In the genomic region with DNA sequence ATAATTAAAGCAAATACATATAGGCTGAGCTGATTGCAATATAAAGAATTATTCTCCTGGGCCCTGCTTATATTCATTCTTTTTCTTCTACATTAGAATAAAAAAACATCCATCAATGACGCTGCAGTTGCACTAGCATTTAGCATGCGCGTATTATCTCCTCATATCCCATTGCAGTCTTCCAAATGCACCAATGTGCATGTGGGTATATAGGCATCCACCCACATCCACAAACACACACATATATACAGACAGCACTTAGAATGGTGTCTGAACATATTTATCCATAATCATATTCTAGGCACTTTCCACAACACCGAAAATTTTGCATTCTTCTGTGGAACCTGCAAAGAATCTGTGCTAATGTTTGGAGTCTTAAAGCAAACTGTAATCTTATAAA, we compare ENCODE assay signal across 19 mouse cellular contexts.
DNase-seq lines count a peak whose midpoint lies in the region; ATAC-seq lines count a peak whose summit lies in the region.
"Had no signal": no experiment of that assay in that cellular context is flagged by ENCODE, and none has a peak within 500 bp of the region (broad histone marks: within the 10 kb centered on the region; RNA-seq: fewer than 3 reads in every experiment).

No protein-coding gene starts in this region.

- DNase-seq in hindbrain, embryonic 14.5 days (ENCODE audit: low spot score): peak; percentile 48
- DNase-seq in midbrain, embryonic 14.5 days: peak; percentile 40
- no peak for DNase-seq in cerebellum, adult 18-20 months
- DNase-seq in thymus, postnatal 10 days (ENCODE audit: low spot score in 2 of 2): no peak
- DNase-seq in cerebellum, adult 9-11 months: no peak
- DNase-seq: cerebellum, adult 11 months; heart, postnatal 36 days; liver, embryonic 13.5 days; thymus, postnatal 25 days had no signal

- no peak overlapping the region for H3K4me3 ChIP-seq in forebrain, embryonic 15.5 days
- H3K4me3 ChIP-seq in hindbrain, embryonic 14.5 days (replicated peaks; ENCODE audit: low read length): no peak overlapping the region
- no peak overlapping the region for H3K4me3 ChIP-seq in midbrain, embryonic 14.5 days (replicated peaks; ENCODE audit: low read depth, low read length)
- no peak overlapping the region for H3K4me3 ChIP-seq in heart, embryonic 11.5 days (ENCODE audit: low read depth, low read length)
- H3K4me3 ChIP-seq: embryonic facial prominence, embryonic 10.5 days; erythroblast, embryonic 14.5 days; heart, embryonic 13.5 days; layer of hippocampus, adult 2 months; left cerebral cortex, adult 2 months; liver, embryonic 13.5 days; lung, embryonic 15.5 days; myocyte had no signal

- H3K36me3 ChIP-seq in forebrain, embryonic 15.5 days: no peaks in the 10 kb centered on the region
- H3K36me3 ChIP-seq in hindbrain, embryonic 14.5 days (replicated peaks; ENCODE audit: control insufficient read depth, insufficient read depth): no peaks in the 10 kb centered on the region
- H3K36me3 ChIP-seq in midbrain, embryonic 14.5 days (ENCODE audit: control insufficient read depth, insufficient read depth, low read length): no peaks in the 10 kb centered on the region
- no peaks in the 10 kb centered on the region for H3K36me3 ChIP-seq in heart, embryonic 11.5 days (ENCODE audit: control insufficient read depth, insufficient read depth, low read length)
- H3K36me3 ChIP-seq: embryonic facial prominence, embryonic 10.5 days; heart, embryonic 13.5 days; liver, embryonic 13.5 days; lung, embryonic 15.5 days had no signal

- peaks cover 36% of the 10 kb centered on the region for H3K4me1 ChIP-seq in forebrain, embryonic 15.5 days
- H3K4me1 ChIP-seq in hindbrain, embryonic 14.5 days (replicated peaks; ENCODE audit: control insufficient read depth, insufficient read depth, low read length): peaks cover 30% of the 10 kb centered on the region
- peaks cover 38% of the 10 kb centered on the region for H3K4me1 ChIP-seq in midbrain, embryonic 14.5 days (ENCODE audit: control insufficient read depth, insufficient read depth, low read length)
- H3K4me1 ChIP-seq in heart, embryonic 11.5 days (ENCODE audit: control insufficient read depth, insufficient read depth, low read length): no peaks in the 10 kb centered on the region
- H3K4me1 ChIP-seq: liver, embryonic 13.5 days had no signal

- no peak overlapping the region for H3K4me2 ChIP-seq in forebrain, embryonic 15.5 days (replicated peaks)
- H3K4me2 ChIP-seq in hindbrain, embryonic 14.5 days (replicated peaks): no peak overlapping the region
- peak overlapping the region; percentile 26; the same call in 1 of the 2 replicates for H3K4me2 ChIP-seq in midbrain, embryonic 14.5 days (ENCODE audit: low read length)
- H3K4me2 ChIP-seq in heart, embryonic 11.5 days: no peak overlapping the region
- H3K4me2 ChIP-seq: heart, embryonic 13.5 days; liver, embryonic 13.5 days; lung, embryonic 15.5 days had no signal

- no peaks in the 10 kb centered on the region for H3K9me3 ChIP-seq in forebrain, embryonic 15.5 days
- H3K9me3 ChIP-seq in hindbrain, embryonic 14.5 days (ENCODE audit: control insufficient read depth, low read length): no peaks in the 10 kb centered on the region
- no peaks in the 10 kb centered on the region for H3K9me3 ChIP-seq in midbrain, embryonic 14.5 days (ENCODE audit: control insufficient read depth, low read length)
- H3K9me3 ChIP-seq in heart, embryonic 11.5 days (replicated peaks; ENCODE audit: control insufficient read depth, low read length): no peaks in the 10 kb centered on the region
- H3K9me3 ChIP-seq: embryonic facial prominence, embryonic 10.5 days; heart, embryonic 13.5 days; liver, embryonic 13.5 days; lung, embryonic 15.5 days had no signal

- no peak overlapping the region for H3K9ac ChIP-seq in forebrain, embryonic 15.5 days (replicated peaks)
- H3K9ac ChIP-seq in hindbrain, embryonic 14.5 days: no peak overlapping the region
- no peak overlapping the region for H3K9ac ChIP-seq in midbrain, embryonic 14.5 days (replicated peaks; ENCODE audit: low read length)
- H3K9ac ChIP-seq in heart, embryonic 11.5 days (ENCODE audit: low read depth, low read length): no peak overlapping the region
- H3K9ac ChIP-seq: heart, embryonic 13.5 days; liver, embryonic 13.5 days; lung, embryonic 15.5 days had no signal

- 65% methylated on average over 4 of the region's 4 CpGs for WGBS in forebrain, embryonic 15.5 days
- 35% methylated on average over 4 of the region's 4 CpGs for WGBS in hindbrain, embryonic 14.5 days
- WGBS in midbrain, embryonic 14.5 days: 56% methylated on average over 4 of the region's 4 CpGs
- WGBS in heart, embryonic 11.5 days (ENCODE audit: insufficient replicate concordance): 84% methylated on average over 4 of the region's 4 CpGs

- peak; percentile 18; the same call in 1 of the 2 replicates for ATAC-seq in forebrain, embryonic 15.5 days (replicated peaks)
- ATAC-seq in hindbrain, embryonic 14.5 days (ENCODE audit: low FRiP score): peak; percentile 19; the same call in 1 of the 2 replicates
- ATAC-seq in midbrain, embryonic 14.5 days (ENCODE audit: low FRiP score, low TSS enrichment): peak; percentile 3; the same call in 1 of the 2 replicates
- no peak for ATAC-seq in heart, embryonic 11.5 days (replicated peaks; ENCODE audit: insufficient number of reproducible peaks, low FRiP score, low TSS enrichment)
- ATAC-seq: intestine, embryonic 16.5 days had no signal

- no peaks in the 10 kb centered on the region for H3K27me3 ChIP-seq in forebrain, embryonic 15.5 days
- no peaks in the 10 kb centered on the region for H3K27me3 ChIP-seq in hindbrain, embryonic 14.5 days (ENCODE audit: control insufficient read depth, insufficient read depth, low read length)
- H3K27me3 ChIP-seq in midbrain, embryonic 14.5 days (ENCODE audit: control insufficient read depth, insufficient read depth, low read length): no peaks in the 10 kb centered on the region
- no peaks in the 10 kb centered on the region for H3K27me3 ChIP-seq in heart, embryonic 11.5 days (ENCODE audit: control insufficient read depth, insufficient read depth, low read length)
- H3K27me3 ChIP-seq: heart, embryonic 13.5 days; liver, embryonic 13.5 days; lung, embryonic 15.5 days had no signal

- H3K27ac ChIP-seq in forebrain, embryonic 15.5 days (replicated peaks): peak overlapping the region; percentile 94
- peak overlapping the region; percentile 98 for H3K27ac ChIP-seq in hindbrain, embryonic 14.5 days
- H3K27ac ChIP-seq in midbrain, embryonic 14.5 days (replicated peaks; ENCODE audit: low read depth, low read length): peak overlapping the region; percentile 97
- no peak overlapping the region for H3K27ac ChIP-seq in heart, embryonic 11.5 days (ENCODE audit: low read depth, low read length)
- H3K27ac ChIP-seq: embryonic facial prominence, embryonic 10.5 days; heart, embryonic 13.5 days; left cerebral cortex, adult 2 months; liver, embryonic 13.5 days; lung, embryonic 15.5 days had no signal

Comparison
In these comparisons a context has a peak if more than half of its experiments do, and no peak if none do; other contexts are left out.
1. DNase-seq: peak in hindbrain, embryonic 14.5 days (single experiment) and midbrain, embryonic 14.5 days (single experiment); none in cerebellum, adult 18-20 months (0 of 2), thymus, postnatal 10 days (0 of 2) and cerebellum, adult 9-11 months (single experiment).